Mouse (Mus musculus) liver, adult 2 months (tissue): ENCODE measurements at regions not wholly inside any gene's neighbourhood (a gene's known extent, or its start where the extent isn't known, plus 50 kb on each side); places are given as distances from the start of the nearest gene placed in this dataset.

ENCODE experiments used
- DNase-seq: peaks from one replicate; pipeline ENCODE4 v3.0.0-alpha.2; 2011; ENCODE audit warnings: low read depth, low spot score; ENCODE audit errors: extremely low read depth
- H3K27ac ChIP-seq: fragments of 200-500 bp; replicated peaks from 2 replicates; pipeline ENCODE4 v1.5.1; 2012; ENCODE audit warnings: low read depth, mild to moderate bottlenecking, control low read depth, inconsistent platforms, low read length; ENCODE audit not compliant: insufficient read depth
- H3K27me3 ChIP-seq: fragments of 200-500 bp; 2 replicates; pipeline ENCODE4 v1.6.1; 2012; ENCODE audit warnings: mild to moderate bottlenecking, moderate library complexity, low read length, inconsistent platforms; ENCODE audit not compliant: control insufficient read depth, insufficient read depth
- H3K36me3 ChIP-seq: fragments of 200-500 bp; 2 replicates; pipeline ENCODE4 v1.6.1; 2012; ENCODE audit warnings: low read length, inconsistent platforms; ENCODE audit not compliant: control insufficient read depth, insufficient read depth
- H3K4me1 ChIP-seq: fragments of 200-500 bp; 2 replicates; pipeline ENCODE4 v1.6.1; 2011; ENCODE audit warnings: low read length; ENCODE audit not compliant: control insufficient read depth, insufficient read depth
- H3K4me3 ChIP-seq: fragments of 200-500 bp; 2 replicates; pipeline ENCODE4 v1.5.1; 2011; ENCODE audit warnings: low read depth, mild to moderate bottlenecking, control low read depth, low read length, moderate library complexity; ENCODE audit not compliant: insufficient read depth
- H3K79me2 ChIP-seq: fragments of 200-500 bp; 2 replicates; pipeline ENCODE4 v1.6.1; 2012; ENCODE audit warnings: inconsistent platforms, mild to moderate bottlenecking, low read length, moderate library complexity; ENCODE audit not compliant: control insufficient read depth, insufficient read depth
- H3K9ac ChIP-seq: fragments of 200-500 bp; 2 replicates; pipeline ENCODE4 v1.6.1; 2012; ENCODE audit warnings: low read depth, mild to moderate bottlenecking, control low read depth, inconsistent platforms, low read length
- CTCF ChIP-seq: fragments of 200-500 bp; IDR thresholded peaks from 2 replicates; pipeline ENCODE4 v1.5.1; 2011; ENCODE audit warnings: low read depth, low read length, control low read depth
- POLR2A ChIP-seq: fragments of 200-500 bp; IDR thresholded peaks from 2 replicates; pipeline ENCODE4 v1.6.1; 2011; ENCODE audit warnings: low read length, control low read depth; ENCODE audit not compliant: insufficient read depth; ENCODE audit errors: extremely low read depth
- WGBS: fragments of 180-500 bp; shearing (Covaris S2); methylation state at CpG from one replicate; pipeline ENCODE4 v1.1.7; 2018; 5-methylcytosine and 5-hydroxymethylcytosine counted together

DNA sequence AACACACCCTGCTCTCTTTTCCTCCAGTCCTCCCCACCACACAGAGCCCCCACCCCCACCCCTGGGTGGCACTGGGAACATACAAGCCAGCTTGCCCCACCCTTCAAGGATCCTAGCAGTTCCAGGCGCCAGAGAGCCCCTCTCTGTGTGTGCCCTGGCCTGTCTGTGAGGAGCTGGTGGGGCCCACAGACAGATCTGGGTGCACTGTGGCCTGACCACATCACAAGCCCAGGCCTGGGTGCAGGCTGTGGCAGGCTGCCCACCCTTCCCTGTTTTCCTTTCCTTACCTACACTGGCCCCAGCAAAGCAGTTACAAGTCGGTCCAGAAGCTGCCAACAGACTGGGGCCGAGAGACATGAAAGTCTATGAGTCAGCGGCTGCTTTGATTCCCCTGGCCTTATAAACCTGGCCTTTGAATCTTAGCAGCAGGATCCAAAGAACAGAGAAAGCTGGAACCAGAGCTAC is 74.8 kb upstream of the Spred2 start:
- Histone ChIP-seq H3K4me1 (peaks cover 12% of the 10 kb centered on the region), H3K9ac (peak overlapping the region; percentile 36), H3K27me3 (no peaks in the 10 kb centered on the region), H3K79me2 (no peaks in the 10 kb centered on the region), H3K4me3 (peak overlapping the region; percentile 34; the same call in 1 of the 2 replicates), H3K36me3 (no peaks in the 10 kb centered on the region), H3K27ac (peak overlapping the region; percentile 75)
- TF ChIP-seq POLR2A (no peak), CTCF (no peak)
- peak; percentile 92 for DNase-seq
- 25% methylated on average over 4 of the region's 4 CpGs for WGBS

DNA sequence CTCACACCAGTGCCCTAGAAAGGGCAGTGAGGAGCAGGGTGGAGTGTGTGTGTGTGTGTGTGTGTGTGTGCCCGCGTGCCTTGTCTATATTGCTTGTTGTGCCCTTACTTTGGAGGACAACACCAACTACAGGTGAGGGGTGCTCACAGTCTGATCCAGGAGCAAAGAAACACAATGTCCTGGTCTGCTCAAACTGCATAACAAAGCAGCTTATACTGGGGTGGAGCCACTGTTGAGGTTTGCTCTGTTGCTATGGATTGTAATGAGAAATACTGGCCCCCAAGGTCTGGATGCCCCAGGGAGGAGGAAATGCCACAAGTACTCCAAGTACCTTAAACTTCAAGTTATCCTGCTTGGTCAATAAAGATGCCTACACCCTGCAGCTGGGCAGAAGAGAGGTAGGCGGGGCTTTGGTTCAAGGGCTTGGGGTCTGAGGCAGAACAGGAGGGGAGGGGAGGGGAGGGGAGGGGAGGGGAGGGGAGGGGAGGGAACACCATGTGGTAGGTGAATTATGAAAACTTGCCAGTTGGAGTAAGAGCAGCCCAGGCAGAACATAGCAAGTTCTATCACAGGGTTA is 74.2 kb upstream of the Spred2 start:
- no peak overlapping the region for H3K4me3 ChIP-seq
- no peaks in the 10 kb centered on the region for H3K27me3 ChIP-seq
- peaks cover 12% of the 10 kb centered on the region for H3K4me1 ChIP-seq
- TF ChIP-seq CTCF (no peak), POLR2A (no peak)
- WGBS: 43% methylated on average over 3 of the region's 3 CpGs
- no peaks in the 10 kb centered on the region for H3K79me2 ChIP-seq
- 0 out of 2 replicates have a peak overlapping the region, but pooled peaks have one; percentile 8 for H3K9ac ChIP-seq
- H3K36me3 ChIP-seq: no peaks in the 10 kb centered on the region
- H3K27ac ChIP-seq: peak overlapping the region; percentile 75
- DNase-seq: no peak

DNA sequence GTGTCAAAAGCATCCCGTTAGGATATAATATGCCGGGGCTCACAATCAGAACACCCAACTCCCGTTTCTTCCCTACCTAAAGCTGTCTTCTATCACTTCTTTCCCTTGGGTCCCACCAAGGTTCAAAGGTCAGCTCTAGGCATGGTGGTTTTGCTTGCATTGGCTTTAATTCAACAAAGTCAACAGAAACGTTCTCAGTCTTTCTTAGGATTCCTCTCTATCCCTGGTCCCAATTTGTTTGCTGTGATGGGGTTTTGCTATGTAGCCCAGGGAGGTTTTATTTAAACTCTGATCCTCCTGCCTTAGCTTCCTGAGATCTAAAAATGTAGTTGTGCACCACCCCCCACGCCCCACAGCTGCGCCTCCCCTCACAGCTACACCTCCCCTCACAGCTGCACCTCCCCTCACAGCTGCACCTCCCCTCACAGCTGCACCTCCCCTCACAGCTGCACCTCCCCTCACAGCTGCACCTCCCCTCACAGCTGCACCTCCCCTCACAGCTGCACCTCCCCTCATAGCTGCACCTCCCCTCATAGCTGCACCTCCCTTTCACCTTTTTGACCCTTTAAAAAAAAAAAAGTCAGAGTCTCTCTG is 73.1 kb upstream of the Spred2 start:
- Histone ChIP-seq H3K79me2 (no peaks in the 10 kb centered on the region), H3K36me3 (no peaks in the 10 kb centered on the region), H3K4me3 (no peak overlapping the region), H3K9ac (no peak overlapping the region), H3K4me1 (peaks cover 12% of the 10 kb centered on the region), H3K27ac (peak overlapping the region; percentile 81), H3K27me3 (no peaks in the 10 kb centered on the region)
- no peak for TF ChIP-seq POLR2A
- no peak for TF ChIP-seq CTCF
- WGBS: 13% methylated on average over 6 of the region's 6 CpGs
- peak; percentile 80 for DNase-seq

DNA sequence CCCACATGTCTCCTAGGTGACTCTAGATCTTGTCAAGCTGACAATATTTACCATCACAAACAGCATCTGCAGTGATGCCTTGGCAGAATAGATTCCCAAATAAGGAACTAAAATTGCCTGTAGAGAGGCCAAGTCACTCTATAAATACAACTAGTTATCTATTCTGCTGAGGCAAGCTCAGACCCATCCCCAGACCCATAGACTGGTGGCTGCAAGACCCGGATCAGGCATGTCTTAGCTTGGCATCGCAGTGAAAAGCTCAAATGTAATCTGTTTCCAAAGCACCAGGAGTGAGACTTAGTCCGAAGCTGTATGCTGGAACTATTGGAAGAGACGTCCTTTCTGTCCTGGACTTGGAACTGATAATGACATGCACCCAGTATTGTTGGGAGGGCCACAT is 62.6 kb upstream of the Spred2 start:
- H3K4me1 ChIP-seq: no peaks in the 10 kb centered on the region
- no peak overlapping the region for H3K4me3 ChIP-seq
- H3K9ac ChIP-seq: no peak overlapping the region
- no peaks in the 10 kb centered on the region for H3K79me2 ChIP-seq
- no peak overlapping the region for H3K27ac ChIP-seq
- TF ChIP-seq CTCF (no peak), POLR2A (no peak)
- no peaks in the 10 kb centered on the region for H3K36me3 ChIP-seq
- whole genome bisulfite sequencing: 90% methylated on average over 4 of the region's 4 CpGs
- H3K27me3 ChIP-seq: no peaks in the 10 kb centered on the region
- no peak for DNase-seq

DNA sequence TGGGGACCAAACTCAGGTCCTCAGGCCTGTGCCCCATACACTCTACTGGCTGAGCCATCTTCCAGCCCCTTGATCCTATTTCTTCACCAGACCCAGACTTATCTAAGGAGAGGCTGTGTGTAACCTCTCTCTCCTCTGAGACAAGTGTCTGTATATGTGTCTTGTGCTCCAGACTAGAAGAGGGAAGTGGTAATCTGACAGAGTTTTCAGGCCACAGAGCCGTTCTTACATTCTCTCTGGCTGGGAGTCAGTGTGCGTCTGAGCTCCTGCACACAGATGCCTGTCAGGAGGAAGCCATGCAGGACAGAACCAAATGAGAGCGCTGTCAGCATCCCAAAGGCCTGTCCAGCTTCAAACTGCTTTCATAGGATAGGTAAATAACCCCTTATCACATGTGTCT is 60.8 kb upstream of the Spred2 start:
- 96% methylated on average over 3 of the region's 3 CpGs for WGBS
- Histone ChIP-seq H3K9ac (no peak overlapping the region), H3K36me3 (no peaks in the 10 kb centered on the region), H3K27me3 (no peaks in the 10 kb centered on the region), H3K27ac (no peak overlapping the region), H3K4me3 (no peak overlapping the region), H3K79me2 (no peaks in the 10 kb centered on the region), H3K4me1 (no peaks in the 10 kb centered on the region)
- DNase-seq: no peak
- TF ChIP-seq CTCF: no peak
- no peak for TF ChIP-seq POLR2A

DNA sequence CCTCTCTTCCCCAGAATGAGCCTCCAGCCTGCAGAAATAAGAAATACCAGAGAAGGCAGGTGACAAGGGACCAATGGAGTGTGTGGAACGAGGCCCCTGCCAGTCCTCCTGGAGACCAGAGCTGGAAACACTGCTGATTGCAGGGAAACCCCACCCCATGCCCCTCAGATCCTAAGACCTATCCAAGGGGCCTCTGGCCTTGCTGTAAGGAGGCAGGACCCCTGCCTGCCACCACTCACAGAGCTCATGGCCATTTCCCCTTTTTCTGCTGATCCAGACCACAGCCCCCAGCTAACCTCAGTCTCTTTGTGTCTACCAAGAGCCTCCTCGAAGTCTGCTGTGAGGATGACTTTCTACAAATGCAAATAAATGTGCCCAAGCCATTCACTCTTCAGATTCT is 57.9 kb upstream of the Spred2 start:
- TF ChIP-seq POLR2A (no peak), CTCF (no peak)
- no peak overlapping the region for H3K9ac ChIP-seq
- H3K27ac ChIP-seq: no peak overlapping the region
- no peaks in the 10 kb centered on the region for H3K36me3 ChIP-seq
- H3K79me2 ChIP-seq: no peaks in the 10 kb centered on the region
- no peaks in the 10 kb centered on the region for H3K4me1 ChIP-seq
- H3K27me3 ChIP-seq: no peaks in the 10 kb centered on the region
- H3K4me3 ChIP-seq: no peak overlapping the region
- WGBS: 63% methylated on average over 2 of the region's 2 CpGs
- no peak for DNase-seq
